Mouse (Mus musculus) adrenal gland, adult 18-20 months (tissue): Measurements from ENCODE around the gene Cycs. TPM values are rescaled to one million over a fixed set of nuclear protein-coding genes. Genes with fewer than 3 reads are reported as not detected.
"Not testable (repeated sequence)": the region's sequence is repeated elsewhere in the genome, so short reads cannot be mapped to it uniquely, and the experiment has no call there.

Experiments used
- DNase-seq, 2 experiments: peaks; one replicate each; pipeline ENCODE4 v3.0.0; 2021 to 2022; ENCODE audit warnings: low spot score in 2 of 2
- long read RNA-seq, 2 experiments: library from polyadenylated mRNA; stranded (forward); transcript quantifications; one replicate each; pipeline ENCODE4 v2.0.0; 2021
- total RNA-seq, 2 experiments: library from RNA; stranded (reverse); gene quantifications; 1 replicate in 1 of 2; 2 replicates in 1 of 2; pipeline ENCODE4 v1.2.3; 2021

The Cycs gene
- 100 to 1,000 TPM in 1 of 2 experiments, 10 to 100 TPM in 1; 57.2 to 102 TPM for total RNA-seq
- long read RNA-seq, experiment 1, transcript Cycs-202 (3 exons, 3,123 nt): major isoform, 182 of 188 reads
- long read RNA-seq, experiment 1, partial matches to known transcripts: 0 of 188 reads
- long read RNA-seq, experiment 1, other reads (novel, unspliced or antisense): 4 of 188 reads
- long read RNA-seq, experiment 2, transcript Cycs-202 (3 exons, 3,123 nt): major isoform, 462 of 473 reads
- long read RNA-seq, experiment 2, partial matches to known transcripts: 1 of 473 reads
- long read RNA-seq, experiment 2, other reads (novel, unspliced or antisense): 7 of 473 reads

DNA sequence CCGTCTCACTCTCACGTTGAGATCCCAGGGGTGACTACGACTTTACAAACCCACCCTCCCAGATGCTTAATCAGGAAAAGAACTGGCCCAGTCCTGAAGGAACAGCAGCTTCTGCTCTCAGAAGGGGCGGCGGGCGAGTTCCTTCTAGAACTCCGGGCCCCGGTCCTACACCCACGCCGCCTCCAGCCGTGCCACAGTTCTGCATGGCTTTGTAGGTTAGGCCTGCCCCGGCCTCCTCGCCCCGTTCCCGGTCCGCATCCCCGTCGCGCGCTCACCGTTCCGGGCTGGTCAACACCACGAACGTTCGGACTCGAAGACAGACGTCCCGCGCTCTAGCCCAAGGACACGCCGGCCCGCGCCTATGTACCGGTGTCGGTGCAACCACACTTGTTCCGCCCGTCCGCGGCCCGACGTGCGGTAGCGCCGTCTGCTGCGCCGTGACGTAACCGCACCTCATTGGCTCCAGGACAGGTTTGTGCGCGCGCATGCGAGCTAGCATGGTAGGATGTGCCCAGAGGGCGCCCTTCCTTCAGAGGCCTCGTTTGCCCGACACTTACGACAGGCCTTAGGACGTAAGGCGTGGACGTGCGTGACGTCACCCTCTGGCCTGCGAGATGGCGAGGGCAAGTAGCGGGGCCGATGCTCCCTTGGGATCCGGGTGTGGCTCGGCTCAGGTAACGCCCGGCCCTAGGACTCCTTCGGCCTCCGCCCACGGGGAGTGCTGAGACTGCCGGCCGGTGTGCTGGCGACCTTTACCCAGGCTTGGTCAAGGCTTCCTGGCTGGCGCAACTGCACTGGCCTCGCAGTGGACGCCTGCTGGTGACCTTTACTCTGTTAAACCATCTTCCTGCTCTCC lies at the start of gene Cycs:
Cycs (minus strand) TSS at position 398 of the 856 bp plus-strand sequence.
- peak; percentile 97 for DNase-seq

GRCm38 (mm10) chr6:50601620-50602019 lies 35.3 kb upstream of the Cycs start:
- DNase-seq: peak in 1 of 2 experiments; percentile 30

DNA sequence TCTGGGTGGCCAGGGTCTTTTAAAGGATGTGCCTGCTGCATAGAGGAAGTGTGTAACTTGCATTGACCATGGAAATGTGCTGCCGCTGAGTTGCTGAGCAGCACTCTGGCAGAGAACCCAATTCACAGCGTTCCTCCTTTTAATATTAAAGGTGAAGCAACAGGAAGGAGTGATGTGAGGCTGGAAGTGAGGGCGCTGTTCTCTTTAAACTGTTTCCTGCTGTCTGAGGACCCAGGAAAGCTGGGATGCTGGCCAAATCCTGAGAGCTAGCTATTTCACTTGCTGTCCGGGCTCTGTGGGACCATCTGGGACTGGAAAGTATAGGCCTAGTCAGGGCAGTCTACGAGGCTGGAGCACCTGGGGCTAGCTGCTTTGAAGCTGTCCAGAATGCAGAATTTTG lies 32.2 kb upstream of the Cycs start:
- no peak for DNase-seq

DNA sequence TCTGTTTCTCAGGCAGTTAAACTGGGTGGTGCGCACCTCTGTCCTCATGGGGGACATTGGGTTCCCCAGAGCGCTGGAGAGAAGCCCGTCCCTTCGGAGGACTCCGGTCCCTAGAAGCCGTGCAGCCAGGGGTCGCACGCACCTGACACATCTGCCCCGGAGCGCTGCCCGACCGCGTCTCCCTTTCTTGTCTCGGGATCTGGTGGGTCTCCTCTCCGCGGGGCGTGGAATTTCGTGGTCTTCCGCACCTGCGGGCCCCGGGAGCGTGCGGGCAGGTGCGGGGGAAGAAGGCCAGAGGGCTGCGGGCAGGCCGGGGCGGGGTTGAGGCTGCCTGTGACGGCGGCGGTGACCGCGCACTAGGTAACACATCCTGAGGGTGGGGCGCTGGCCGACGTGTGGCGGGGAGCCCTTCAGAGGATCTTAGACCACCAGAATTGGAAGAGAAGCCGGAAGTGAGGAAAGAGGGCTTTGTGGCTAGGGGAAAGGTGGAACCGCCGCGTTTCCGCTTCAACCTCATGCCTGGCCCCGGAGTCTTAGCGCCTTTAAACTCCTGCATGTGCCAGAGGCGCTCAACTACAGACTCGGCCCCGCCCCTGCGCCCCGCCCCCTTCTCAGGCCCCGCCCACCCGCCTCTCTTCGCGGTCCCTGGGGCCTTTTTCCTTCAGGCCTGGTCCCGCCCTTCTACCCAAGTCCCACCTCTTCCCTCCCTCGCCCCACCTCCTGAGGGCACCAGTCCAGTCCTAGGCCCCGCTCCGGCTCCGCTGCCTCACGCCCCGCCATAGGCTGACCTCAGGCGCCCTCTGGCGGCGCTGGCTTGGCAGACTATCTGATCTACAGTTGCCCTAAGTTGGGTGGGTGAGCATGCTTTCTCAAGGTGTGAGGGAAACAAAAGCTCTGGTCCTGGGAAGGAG lies 30.2 kb upstream of the Cycs start, which contains the start of gene 4921507P07Rik:
4921507P07Rik (minus strand) TSS at position 332 of the 911 bp plus-strand sequence.
- peak; percentile 93 to 95 for DNase-seq

DNA sequence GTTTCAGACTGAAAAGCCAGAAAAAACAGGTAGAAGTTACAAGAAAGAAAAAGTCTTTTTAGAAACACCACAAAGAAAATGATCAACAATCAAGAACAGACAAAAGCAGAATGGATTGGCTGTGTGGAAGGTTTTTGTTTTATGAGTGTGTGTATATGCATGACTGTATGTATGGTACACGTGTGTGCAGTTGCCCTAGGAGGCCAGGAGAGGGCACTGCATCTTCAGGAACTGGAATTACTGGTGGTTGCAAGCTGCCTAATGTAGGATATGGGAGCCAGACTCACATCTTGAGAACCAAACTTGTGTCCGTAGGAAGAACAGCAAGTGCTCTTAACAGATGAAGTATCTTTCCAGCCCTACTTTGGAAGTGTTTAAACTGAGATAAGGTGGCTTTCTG lies 28.0 kb upstream of the Cycs start:
- DNase-seq: no peak

DNA sequence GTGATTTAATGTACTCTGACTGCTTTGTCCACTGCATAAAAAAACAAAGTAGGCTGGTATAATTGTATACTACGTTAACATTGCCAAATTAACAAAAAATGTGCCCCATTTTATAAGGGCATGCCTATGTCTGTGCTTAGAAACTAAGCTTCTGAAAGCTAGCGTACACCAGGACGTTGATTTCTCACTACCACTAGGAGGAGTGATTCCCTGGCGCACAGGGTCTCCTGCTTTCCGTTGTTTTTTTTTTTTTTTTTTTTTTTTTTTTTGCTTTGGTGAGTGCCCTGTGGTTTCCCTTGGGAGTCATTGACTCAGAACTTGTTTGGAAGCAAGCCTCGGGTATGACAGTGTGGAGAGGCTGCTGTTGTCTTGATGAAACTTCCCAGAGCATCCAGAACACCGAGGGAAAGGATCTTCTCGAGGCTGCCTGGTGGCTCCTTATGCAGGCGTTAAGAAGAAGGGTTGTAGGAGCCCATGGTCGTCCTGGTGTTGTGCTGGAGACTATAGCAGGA lies 27.1 kb upstream of the Cycs start:
- no peak for DNase-seq

GRCm38 (mm10) chr6:50590234-50590633 lies 23.9 kb upstream of the Cycs start:
- no peak for DNase-seq

GRCm38 (mm10) chr6:50588251-50588650 lies 21.9 kb upstream of the Cycs start:
- peak in 1 of 2 experiments; percentile 50 for DNase-seq

GRCm38 (mm10) chr6:50587412-50587811 lies 21.1 kb upstream of the Cycs start:
- DNase-seq: no peak

GRCm38 (mm10) chr6:50586316-50586715 lies 20.0 kb upstream of the Cycs start:
- no peak for DNase-seq

- no peak for DNase-seq
These were observed 19.4 kb upstream of the Cycs start for GRCm38 (mm10) chr6:50585733-50586132.

- DNase-seq: no peak
These were observed 5.3 kb upstream of the Cycs start for GRCm38 (mm10) chr6:50571661-50572060.

DNA sequence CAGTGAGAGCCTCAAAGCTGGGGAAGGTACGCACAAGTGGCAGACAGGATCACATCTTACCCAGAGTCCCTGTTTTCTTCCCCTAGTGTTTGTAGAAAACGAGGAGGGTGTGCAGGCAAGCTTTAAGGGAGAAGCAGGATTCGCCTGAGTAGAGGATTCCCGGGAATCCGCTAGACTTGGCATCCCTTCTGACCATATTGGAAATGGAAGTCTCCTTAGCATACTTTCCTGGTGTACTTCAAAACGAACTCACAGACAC lies 588 bp upstream of the Cycs start:
- no peak for DNase-seq

GRCm38 (mm10) chr6:50563651-50564050 lies 2.7 kb downstream of the Cycs start:
- no peak for DNase-seq

GRCm38 (mm10) chr6:50562421-50562820 lies 3.9 kb downstream of the Cycs start:
- DNase-seq: no peak

DNA sequence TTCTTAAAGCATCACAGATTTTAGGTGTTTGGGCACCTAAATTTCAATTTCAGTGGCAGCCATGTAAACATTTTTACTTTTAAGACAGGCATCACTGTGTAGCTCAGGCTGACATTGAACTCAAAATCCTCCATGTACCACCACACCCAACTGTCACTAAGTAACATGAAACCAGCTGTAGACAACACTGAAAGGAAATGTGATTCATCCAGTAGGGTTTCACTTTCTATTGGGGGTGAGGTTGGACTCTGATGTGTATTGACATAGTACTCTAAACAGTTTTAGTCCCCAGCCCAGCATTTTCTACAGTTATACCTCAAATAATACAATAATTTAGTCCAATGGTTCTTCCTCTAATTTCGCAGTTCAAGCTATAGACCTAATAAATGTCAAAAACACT lies 5.6 kb downstream of the Cycs start:
- DNase-seq: no peak

DNA sequence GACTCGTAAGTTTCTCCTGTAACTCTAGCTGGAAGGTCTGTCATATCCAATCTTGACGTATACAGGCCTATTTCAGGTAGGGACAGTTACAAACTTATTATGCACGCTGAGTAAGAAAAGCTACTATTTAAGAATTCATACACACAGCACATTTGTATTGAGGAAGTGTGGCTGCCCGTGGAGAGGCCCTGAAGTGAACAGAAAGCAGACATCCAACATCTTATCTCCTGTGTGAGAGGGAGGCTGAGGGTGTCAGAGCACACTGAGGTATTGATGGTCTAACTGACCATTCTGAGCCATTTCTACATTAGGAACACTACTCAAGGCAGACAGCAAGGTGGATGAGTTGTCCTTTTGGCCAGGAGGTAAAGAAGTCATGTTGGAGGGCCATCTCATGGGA lies 7.5 kb downstream of the Cycs start:
- no peak for DNase-seq

DNA sequence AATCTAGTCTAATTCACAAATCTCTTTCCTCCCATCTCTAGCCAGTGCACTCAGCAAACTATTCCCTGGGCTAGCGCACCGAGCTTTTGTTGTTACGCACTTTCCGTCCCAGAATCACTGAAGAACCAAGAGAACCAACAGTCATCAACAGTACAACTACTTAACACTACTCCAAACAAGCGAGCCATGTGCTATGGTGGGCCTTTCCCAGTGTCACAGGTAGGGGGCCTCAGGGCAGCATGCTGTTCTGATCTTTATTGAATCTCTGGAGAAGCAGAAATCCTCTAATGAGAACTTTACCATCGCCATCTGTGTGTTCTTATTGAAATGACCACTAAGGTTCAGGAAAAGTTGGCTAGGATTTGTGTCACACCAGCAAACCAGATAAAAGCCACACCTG lies 8.8 kb downstream of the Cycs start:
- DNase-seq: no peak

DNA sequence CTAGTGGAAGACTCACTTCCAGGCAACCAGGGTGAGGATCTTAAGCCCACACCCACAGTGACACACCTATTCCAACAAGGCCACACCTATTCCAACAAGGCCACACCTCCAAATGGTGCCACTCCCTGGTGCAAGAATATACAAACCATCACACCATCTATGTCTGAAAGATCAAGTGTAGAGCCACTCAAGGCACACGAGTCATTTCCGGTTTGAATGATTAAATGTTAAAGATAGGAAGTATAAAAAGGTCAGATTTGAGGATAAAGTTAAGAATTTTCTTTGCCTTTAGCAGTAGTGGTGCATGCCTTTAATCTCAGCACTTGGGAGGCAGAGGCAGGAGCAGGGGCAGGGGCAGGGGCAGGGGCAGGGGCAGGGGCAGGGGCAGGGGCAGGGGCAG lies 12.1 kb downstream of the Cycs start:
- DNase-seq: not testable (repeated sequence)

GRCm38 (mm10) chr6:50552881-50553518 lies 13.3 kb downstream of the Cycs start:
- DNase-seq: no peak

DNA sequence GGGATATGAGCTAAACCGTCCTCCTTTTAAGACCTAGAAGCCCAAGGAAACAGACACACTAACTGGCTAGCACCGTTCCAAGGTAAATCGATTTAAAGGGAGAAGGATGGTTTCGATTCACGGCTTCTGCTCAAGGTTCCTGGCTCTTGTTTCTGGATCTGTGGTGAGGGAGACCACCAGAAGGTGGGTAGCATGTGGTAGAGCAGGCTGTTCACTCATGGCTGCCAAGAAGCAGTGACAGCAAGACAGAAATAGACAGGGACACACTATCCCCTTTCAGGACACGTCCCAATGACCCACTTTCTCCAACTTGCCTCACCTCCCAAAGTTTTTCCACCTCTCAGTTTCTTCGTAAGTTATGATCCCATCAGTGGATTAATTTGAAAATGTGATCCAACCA lies 16.5 kb downstream of the Cycs start:
- DNase-seq: no peak
